Mouse (Mus musculus) gastrocnemius, postnatal 4 days (tissue): ENCODE results near the gene Loxl1. TPM values are rescaled to one million over a fixed set of nuclear protein-coding genes. Genes with fewer than 3 reads are reported as not detected.

Experiments used
- DNase-seq, 2 experiments: peaks; one replicate each; pipeline ENCODE4 v3.0.0; 2021 to 2022; ENCODE audit warnings: low spot score in 2 of 2, mixed read lengths in 2 of 2
- total RNA-seq, 2 experiments: library from RNA; stranded (reverse); gene quantifications; 2 replicates each; pipeline ENCODE4 v1.2.3; 2021

Gene Loxl1
- total RNA-seq, 2 experiments from 2014 or later: 95.5 to 95.9 TPM

GRCm38 (mm10) chr9:58312196-58312943, 616 bp downstream of the Loxl1 start:
- peak in 1 of 2 experiments; percentile 65 for DNase-seq

- peak; percentile 42 to 43 for DNase-seq
These were observed 1.6 kb downstream of the Loxl1 start for GRCm38 (mm10) chr9:58311191-58311910.

GRCm38 (mm10) chr9:58310043-58310660, 2.8 kb downstream of the Loxl1 start:
- peak in 1 of 2 experiments; percentile 62 for DNase-seq

- peak; percentile 59 to 77 for DNase-seq
These were observed 4.6 kb downstream of the Loxl1 start for GRCm38 (mm10) chr9:58308395-58308794.

- no peak for DNase-seq
These were observed 7.3 kb downstream of the Loxl1 start for GRCm38 (mm10) chr9:58305686-58306085.

GRCm38 (mm10) chr9:58303599-58304271, 9.3 kb downstream of the Loxl1 start:
- no peak for DNase-seq

GRCm38 (mm10) chr9:58303115-58303514, 9.9 kb downstream of the Loxl1 start:
- no peak for DNase-seq

GRCm38 (mm10) chr9:58299356-58299799, 13.6 kb downstream of the Loxl1 start:
- peak in 1 of 2 experiments; percentile 24 for DNase-seq

GRCm38 (mm10) chr9:58297961-58298477, 15.0 kb downstream of the Loxl1 start:
- no peak for DNase-seq

- DNase-seq: no peak
These were observed 15.9 kb downstream of the Loxl1 start for GRCm38 (mm10) chr9:58297065-58297464.

GRCm38 (mm10) chr9:58295766-58296361, 17.1 kb downstream of the Loxl1 start:
- peak; percentile 60 to 80 for DNase-seq

- DNase-seq: no peak
These were observed 17.6 kb downstream of the Loxl1 start for GRCm38 (mm10) chr9:58295345-58295744.

GRCm38 (mm10) chr9:58294527-58294926, 18.5 kb downstream of the Loxl1 start:
- DNase-seq: peak in 1 of 2 experiments; percentile 6

GRCm38 (mm10) chr9:58289901-58290300, 23.1 kb downstream of the Loxl1 start:
- DNase-seq: no peak

- no peak for DNase-seq
These were observed 23.9 kb downstream of the Loxl1 start for GRCm38 (mm10) chr9:58289090-58289489.

- DNase-seq: no peak
These were observed 29.6 kb downstream of the Loxl1 start for GRCm38 (mm10) chr9:58283431-58283830.

GRCm38 (mm10) chr9:58281597-58281996, 31.4 kb downstream of the Loxl1 start:
- no peak for DNase-seq

GRCm38 (mm10) chr9:58280259-58281109, 32.5 kb downstream of the Loxl1 start:
- DNase-seq: peak in 1 of 2 experiments; percentile 54

GRCm38 (mm10) chr9:58279780-58280179, 33.2 kb downstream of the Loxl1 start:
- DNase-seq: no peak
